In the genomic region with DNA sequence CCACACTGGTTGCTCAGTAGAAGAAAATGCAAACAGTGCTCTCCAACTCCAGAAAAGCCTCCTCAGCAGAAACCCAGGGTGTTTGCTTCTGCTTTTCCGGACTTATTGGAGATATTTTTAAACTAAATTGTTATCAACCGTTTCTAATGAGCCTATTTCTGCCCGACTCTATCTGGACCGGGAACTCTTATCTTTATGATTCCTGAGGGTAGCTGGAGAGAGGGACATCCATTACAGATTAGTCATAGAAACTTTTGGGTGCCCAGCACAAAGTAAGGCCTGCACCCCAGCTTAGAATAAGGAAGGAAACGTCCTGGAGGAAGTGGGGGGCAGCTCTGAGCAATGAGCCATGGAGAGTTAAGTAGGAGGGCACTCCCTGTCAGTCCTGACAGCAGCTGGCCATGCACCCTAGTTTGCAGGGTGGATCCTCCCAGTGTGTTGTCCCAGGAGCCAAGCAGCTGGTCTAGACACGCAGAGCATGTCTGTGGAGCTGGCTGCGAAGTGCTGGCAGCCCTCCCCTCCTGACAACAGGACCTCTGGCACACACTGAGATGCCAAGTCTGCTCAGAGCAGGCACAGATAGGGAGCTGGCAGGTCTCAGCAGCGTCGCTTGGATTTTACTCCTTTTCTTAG, we compare ENCODE assay signal across 9 mouse cellular contexts. TPM values are rescaled to one million over a fixed set of nuclear protein-coding genes. Genes with fewer than 3 reads are reported as not detected.
DNase-seq lines count a peak whose midpoint lies in the region; ATAC-seq and TF ChIP-seq lines count a peak whose summit lies in the region.
"Had no signal": no experiment of that assay in that cellular context is flagged by ENCODE, and none has a peak within 500 bp of the region (broad histone marks: within the 10 kb centered on the region; RNA-seq: fewer than 3 reads in every experiment).

No protein-coding gene starts in this region.

- no peak overlapping the region for H3K4me2 ChIP-seq in hindbrain, postnatal 0 days (ENCODE audit: low read depth, low read length)
- H3K4me2 ChIP-seq in hindbrain, embryonic 13.5 days, result no peak overlapping the region
- H3K4me2 ChIP-seq in heart, embryonic 15.5 days, result peak overlapping the region; percentile 17; the same call in 1 of the 2 replicates

- H3K9ac ChIP-seq in hindbrain, postnatal 0 days (replicated peaks; ENCODE audit: low read length), result no peak overlapping the region
- no peak overlapping the region for H3K9ac ChIP-seq in hindbrain, embryonic 13.5 days
- no peak overlapping the region for H3K9ac ChIP-seq in heart, embryonic 15.5 days

- peaks cover 10% of the 10 kb centered on the region; the same call in 1 of the 2 replicates for H3K4me1 ChIP-seq in hindbrain, postnatal 0 days (ENCODE audit: insufficient read depth, low read length)
- peaks cover 43% of the 10 kb centered on the region for H3K4me1 ChIP-seq in hindbrain, embryonic 13.5 days (replicated peaks)
- H3K4me1 ChIP-seq in heart, embryonic 15.5 days (replicated peaks), result peaks cover 52% of the 10 kb centered on the region

- no peak for TF ChIP-seq CTCF in hindbrain, postnatal 0 days (IDR thresholded peaks at IDR 0.05; ENCODE audit: low read depth)

- no peak overlapping the region for H3K27ac ChIP-seq in hindbrain, postnatal 0 days
- no peak overlapping the region for H3K27ac ChIP-seq in hindbrain, embryonic 13.5 days
- peak overlapping the region; percentile 64 for H3K27ac ChIP-seq in heart, embryonic 15.5 days

- ATAC-seq in hindbrain, postnatal 0 days, result peak; percentile 73
- ATAC-seq in hindbrain, embryonic 13.5 days (ENCODE audit: low FRiP score), result no peak
- peak; percentile 53; the same call in 1 of the 2 replicates for ATAC-seq in heart, embryonic 15.5 days (replicated peaks; ENCODE audit: insufficient number of reproducible peaks, insufficient read depth, low FRiP score, low read depth)

- WGBS in hindbrain, postnatal 0 days, result 37% methylated on average over 9 of the region's 9 CpGs
- WGBS in hindbrain, embryonic 13.5 days, result 67% methylated on average over 9 of the region's 9 CpGs
- 17% methylated on average over 9 of the region's 9 CpGs for WGBS in heart, embryonic 15.5 days

- no peaks in the 10 kb centered on the region for H3K9me3 ChIP-seq in hindbrain, postnatal 0 days (ENCODE audit: low read length)
- no peaks in the 10 kb centered on the region for H3K9me3 ChIP-seq in hindbrain, embryonic 13.5 days
- no peaks in the 10 kb centered on the region for H3K9me3 ChIP-seq in heart, embryonic 15.5 days (replicated peaks)

- H3K36me3 ChIP-seq in hindbrain, postnatal 0 days (ENCODE audit: insufficient read depth, low read length), result no peaks in the 10 kb centered on the region
- H3K36me3 ChIP-seq in hindbrain, embryonic 13.5 days, result no peaks in the 10 kb centered on the region
- H3K36me3 ChIP-seq in heart, embryonic 15.5 days, result no peaks in the 10 kb centered on the region

- H3K4me3 ChIP-seq in hindbrain, postnatal 0 days (ENCODE audit: low read length), result no peak overlapping the region
- no peak overlapping the region for H3K4me3 ChIP-seq in hindbrain, embryonic 13.5 days
- no peak overlapping the region for H3K4me3 ChIP-seq in heart, embryonic 15.5 days

- DNase-seq in hindbrain, postnatal 0 days (ENCODE audit: low spot score), result peak; percentile 65
- DNase-seq in urinary bladder, postnatal 10 days (ENCODE audit: low spot score), result peak; percentile 26
- no peak for DNase-seq in urinary bladder, adult 2 months (ENCODE audit: low spot score)
- DNase-seq in lung, postnatal 36 days, result peak; percentile 54
- no peak for DNase-seq in embryo, embryonic 10 days (ENCODE audit: low spot score)
- DNase-seq in cerebellum, adult 9-10 months, result no peak

- peaks cover 38% of the 10 kb centered on the region for H3K27me3 ChIP-seq in hindbrain, postnatal 0 days (ENCODE audit: insufficient read depth, low read length)
- H3K27me3 ChIP-seq in hindbrain, embryonic 13.5 days, result peaks cover 47% of the 10 kb centered on the region
- peaks cover 18% of the 10 kb centered on the region for H3K27me3 ChIP-seq in heart, embryonic 15.5 days

RNA-seq across cellular contexts. Expression of a gene that starts 4.2 kb away (rescaled TPM):
- 4.9 and 8.6 TPM in 2 replicates for total RNA-seq in hindbrain, postnatal 0 days (2014; rRNA removed)
- 6.2 and 7.1 TPM in 2 replicates for polyA plus RNA-seq in hindbrain, postnatal 0 days (2015; fragmentation: Nextera tagmentation; extraction: Ambion mirVana)
- polyA plus RNA-seq in hindbrain, embryonic 13.5 days (2015; fragmentation: Nextera tagmentation; extraction: Ambion mirVana), result 11.3 and 14.6 TPM in 2 replicates
- polyA plus RNA-seq in urinary bladder, adult 2 months (2012; rRNA removed), result 151 and 155 TPM in 2 replicates
- polyA plus RNA-seq in heart, embryonic 15.5 days (2015; fragmentation: Nextera tagmentation; extraction: Ambion mirVana), result 36.9 and 49.0 TPM in 2 replicates
- total RNA-seq: MEL had no signal

Comparison
In these comparisons a context has a peak if more than half of its experiments do, and no peak if none do; other contexts are left out.
1. DNase-seq: peak in hindbrain, postnatal 0 days (single experiment), urinary bladder, postnatal 10 days (single experiment) and lung, postnatal 36 days (single experiment); none in urinary bladder, adult 2 months (single experiment), embryo, embryonic 10 days (single experiment) and cerebellum, adult 9-10 months (single experiment).